Mouse (Mus musculus): Measurements from ENCODE around the gene Cyth1.
A peak's percentile ranks its signal among the peaks of the same experiment; 100 is the strongest.

Cyth1 gene

DNA sequence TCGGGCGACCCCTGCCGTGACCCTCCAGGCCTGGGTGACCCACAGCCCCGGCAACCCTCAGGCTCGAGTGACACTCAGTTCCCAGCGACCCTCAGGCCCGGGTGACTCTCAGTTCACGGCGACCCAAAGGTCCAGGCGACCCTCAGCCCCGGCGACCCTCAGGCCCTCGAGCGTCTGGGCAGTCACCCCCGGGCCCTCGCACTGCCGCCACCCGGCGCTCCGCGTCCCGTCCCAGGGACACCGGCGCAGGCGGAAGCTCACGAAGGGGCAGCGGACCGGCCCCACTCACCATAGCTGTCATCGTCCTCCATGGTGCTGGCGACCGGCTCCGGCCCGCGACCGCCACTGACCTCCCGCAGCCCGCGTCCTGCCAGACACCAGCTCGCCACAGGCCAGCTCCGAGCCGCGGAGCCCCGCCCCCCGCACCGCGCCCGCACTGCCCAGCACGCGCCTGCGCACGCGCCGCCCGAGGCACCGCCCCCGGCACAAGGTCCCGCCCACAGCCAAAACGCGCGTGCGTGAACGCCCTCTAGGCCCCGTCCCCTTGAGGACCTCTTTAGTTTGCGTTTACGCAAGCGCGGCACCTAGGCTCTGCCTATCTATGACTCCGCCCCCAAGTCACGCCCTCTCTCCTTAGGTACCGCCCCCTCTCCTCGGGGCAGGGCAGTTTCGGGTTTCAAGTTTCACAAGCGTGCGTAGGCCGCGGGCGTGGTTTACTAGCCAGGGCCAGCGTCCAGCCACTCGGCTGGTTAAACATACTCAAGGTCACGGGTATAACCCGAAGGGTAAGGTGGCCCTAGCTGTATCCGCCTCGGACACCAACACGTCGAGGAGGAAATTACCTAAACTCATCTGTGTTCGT is at the start of gene Cyth1:
Gene Cyth1, minus strand, starts transcription at position 443 of the 862 bp plus-strand sequence.
- peak; percentile 100 for DNase-seq

DNA sequence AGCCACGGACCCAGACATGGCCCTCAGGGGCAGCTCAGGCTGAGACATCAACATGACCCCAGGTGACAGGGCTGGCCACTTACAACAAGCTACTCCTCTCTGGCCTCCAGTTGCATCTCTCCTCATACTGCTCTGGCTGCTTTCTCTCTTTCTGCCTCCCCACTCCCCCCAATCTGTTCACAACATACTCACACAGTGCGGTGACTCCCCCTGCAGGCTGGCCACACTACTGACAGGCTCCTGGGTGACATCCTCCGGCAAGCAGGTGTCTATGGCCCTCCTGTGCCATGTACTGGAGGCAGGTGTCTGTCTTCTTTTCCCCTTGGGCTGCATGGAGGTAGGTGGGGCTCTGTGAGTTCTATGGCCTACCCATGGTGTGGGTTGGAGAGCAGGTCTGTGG is 49.6 kb upstream of the Cyth1 start:
- DNase-seq, result no peak

DNA sequence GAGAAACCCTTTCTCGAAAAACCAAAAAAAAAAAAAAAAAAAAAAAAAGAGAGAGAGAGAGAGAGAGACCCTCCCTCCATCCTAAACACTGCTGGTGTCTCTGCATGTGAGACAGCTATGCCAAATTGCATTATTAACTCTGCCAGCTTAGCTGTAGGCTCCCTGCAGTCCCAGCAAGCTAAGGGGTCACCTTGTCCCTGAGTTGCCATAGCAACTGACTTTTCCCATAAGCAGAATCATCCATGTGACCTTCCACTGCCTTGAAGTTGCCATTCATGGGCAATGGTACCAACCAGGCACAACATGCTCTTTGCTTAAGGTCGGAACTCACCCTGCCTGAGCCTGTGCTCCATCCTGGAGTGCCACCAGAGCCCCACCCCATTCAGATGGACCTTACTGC is 46.6 kb upstream of the Cyth1 start:
- DNase-seq, result no peak

DNA sequence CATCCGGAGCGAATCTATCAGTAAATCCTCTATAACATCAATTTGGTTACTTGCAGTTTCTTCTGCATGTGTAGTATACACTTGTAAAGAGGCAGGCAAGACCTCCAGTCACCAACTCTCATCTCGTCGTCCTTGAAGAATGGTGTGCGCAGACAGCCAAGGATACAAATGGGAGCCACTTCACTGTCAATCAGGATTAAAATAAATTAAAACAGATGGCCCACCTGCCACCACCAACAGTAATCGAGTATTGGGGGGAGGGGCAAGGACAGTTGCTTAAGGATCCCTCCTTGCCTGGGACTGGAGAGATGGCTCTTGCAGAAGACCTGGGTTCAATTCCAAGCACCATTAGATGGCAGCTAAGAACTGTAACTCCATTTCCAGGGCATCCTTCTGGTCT is 44.3 kb upstream of the Cyth1 start:
- no peak for DNase-seq

DNA sequence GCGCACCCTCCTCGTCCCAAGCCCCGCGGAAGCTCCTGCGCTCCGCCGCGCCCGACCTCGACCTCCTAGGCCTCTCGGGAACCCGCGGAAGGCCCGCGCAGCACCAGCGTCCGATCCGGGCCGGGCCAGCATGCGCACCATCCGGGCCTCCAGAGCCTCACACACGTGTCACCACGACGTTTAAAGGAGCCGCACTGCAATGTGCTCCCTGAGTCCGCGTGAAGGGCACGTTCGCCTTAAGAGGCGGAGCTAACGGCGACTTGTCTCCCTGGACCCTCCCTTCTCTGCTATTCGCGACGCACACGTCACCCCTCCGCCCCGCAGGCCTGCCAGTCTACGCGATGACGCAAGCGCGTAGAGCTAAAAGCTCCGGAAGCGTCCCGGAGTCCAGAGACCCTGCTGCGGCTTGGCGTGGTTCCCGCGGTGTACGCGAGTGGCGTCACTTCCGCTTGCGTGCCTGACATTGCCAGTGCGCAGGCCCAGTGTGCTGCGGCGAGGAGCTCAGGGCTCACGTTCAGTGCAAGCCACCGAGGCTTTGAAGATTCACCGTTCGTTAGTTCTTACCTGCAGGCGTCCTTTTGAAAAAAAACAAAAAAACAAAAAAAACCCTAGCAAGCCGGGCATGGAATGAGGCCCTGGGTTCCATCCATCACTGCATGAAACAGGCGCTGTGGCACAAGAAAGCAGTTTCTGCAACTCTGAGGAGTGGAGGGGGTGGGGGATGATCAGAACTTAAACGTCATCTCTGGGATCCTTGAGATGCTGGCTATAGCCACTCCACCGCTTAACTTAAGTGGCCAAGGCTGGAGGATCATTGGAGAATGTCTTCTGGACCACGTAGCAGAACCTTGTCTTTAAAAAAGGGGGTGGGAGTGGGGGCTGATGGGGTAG is 41.9 kb upstream of the Cyth1 start, which contains the start of gene Usp36:
Gene Usp36, minus strand, starts transcription at position 246 of the 891 bp plus-strand sequence.
- peak; percentile 100 for DNase-seq

DNA sequence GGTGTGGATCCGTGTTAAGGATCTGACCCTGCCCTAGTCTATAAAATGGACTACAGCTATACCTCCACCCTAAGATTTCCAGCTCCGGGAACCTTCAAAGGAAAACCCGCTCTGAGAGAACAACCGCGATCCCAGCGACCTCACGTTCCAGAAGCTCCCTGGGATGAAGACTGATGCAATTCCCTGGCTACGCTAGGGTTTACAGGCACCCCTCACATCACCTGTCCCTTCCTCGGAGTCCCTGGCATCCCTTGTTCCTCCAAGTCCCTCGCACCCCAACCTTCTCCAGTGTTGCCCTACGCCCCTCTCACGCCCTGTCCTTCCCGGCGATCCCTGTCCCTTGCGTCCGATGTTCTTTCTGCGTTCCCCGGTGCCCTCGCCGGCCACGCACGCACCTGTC is 41.2 kb upstream of the Cyth1 start:
- no peak for DNase-seq

DNA sequence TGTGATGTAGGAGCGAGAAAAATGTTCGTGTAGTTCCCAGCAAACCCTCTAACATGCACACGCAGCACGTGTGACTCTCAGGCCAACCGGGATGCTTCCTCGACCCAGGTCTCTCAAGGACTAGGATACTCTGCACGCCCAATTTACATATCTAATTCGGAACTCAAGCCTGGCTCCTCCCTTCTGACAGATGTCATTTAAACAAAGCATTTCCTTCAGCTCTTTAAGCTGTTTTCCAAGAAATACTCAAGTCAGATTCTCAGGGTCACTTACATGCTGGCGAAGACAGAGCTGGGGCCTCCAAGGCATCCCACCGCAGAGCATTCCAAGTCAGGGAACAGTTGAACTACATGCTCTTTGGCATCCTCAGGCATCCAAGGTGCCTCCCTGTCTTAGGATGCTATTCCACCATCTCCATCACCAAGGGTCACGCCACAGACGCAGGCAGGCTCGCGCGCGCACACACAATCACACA is 40.7 kb upstream of the Cyth1 start:
- DNase-seq, result peak; percentile 19

DNA sequence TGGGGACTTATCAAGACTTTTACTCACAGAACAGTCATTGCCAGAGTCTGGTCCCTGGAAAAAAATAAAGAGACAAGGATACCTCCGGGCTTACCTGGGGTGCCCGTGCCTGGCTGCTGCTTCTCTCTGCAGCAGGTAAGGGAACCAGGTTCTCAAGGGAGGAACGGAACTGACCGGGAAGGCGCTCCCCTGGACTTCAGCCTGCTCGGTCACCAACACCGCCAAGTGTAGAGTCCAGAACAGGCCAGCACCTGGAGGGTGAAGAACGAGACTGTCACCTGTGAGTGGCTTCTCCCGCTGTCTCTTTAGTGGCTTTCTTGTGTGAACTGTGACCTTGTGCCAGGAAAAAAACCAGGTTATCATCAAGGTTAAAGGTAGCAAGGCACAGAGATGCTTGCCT is 39.2 kb upstream of the Cyth1 start:
- peak; percentile 36 for DNase-seq

DNA sequence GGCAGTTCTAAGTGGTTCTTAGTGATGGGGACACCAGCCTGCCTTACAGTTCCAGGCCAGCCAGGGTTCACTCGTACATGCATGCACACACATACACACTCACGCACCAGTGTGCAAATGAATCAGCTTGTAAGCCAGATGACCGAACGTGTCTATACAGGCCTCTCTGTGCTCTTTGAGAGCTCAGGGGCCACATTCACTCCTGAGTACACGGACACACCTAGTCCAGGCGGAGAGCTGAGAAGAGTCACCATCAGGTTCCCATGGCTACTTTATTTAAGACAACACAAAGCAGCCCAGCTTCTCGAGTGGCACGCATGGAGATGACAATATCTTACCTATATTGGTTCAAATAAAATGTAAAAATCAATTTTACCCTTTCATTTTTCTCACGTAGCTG is 38.0 kb upstream of the Cyth1 start:
- no peak for DNase-seq

DNA sequence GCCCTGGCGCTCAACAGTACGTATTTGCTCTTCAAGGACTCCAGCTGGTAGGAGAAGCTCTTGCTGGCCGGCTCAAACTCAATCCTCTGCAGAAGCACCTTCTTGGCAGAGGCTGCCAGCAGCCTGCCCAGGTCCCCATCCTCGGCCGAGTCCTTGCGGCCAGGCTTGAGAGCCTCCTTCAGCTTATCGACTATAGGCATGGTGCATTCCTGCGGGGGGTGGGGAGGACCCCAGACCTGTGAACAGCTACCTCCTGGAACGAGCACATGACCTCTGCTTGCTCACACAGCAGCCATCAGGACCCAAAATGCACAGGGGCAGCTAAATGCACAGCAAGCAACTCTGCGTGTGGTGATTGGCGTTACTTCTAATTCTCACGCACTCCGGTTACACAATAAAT is 37.4 kb upstream of the Cyth1 start:
- no peak for DNase-seq

DNA sequence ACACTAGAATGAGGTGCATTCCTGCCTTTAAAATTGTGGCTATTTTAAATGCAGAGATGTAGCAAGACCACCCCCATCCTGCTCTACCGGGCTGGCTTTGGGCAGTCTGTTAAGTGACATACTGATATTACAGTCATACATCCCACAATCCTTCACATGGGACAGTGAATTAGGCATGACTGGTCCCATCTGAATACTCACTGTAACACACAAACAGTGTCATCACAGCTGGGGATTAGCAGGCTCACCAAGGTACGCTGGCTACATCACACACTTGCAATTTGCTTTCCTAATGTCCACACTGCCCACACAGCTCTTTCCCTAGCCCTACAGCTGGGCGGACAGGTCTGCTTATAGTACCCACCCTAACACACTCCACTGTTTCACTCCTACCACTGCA is 31.8 kb upstream of the Cyth1 start:
- no peak for DNase-seq

DNA sequence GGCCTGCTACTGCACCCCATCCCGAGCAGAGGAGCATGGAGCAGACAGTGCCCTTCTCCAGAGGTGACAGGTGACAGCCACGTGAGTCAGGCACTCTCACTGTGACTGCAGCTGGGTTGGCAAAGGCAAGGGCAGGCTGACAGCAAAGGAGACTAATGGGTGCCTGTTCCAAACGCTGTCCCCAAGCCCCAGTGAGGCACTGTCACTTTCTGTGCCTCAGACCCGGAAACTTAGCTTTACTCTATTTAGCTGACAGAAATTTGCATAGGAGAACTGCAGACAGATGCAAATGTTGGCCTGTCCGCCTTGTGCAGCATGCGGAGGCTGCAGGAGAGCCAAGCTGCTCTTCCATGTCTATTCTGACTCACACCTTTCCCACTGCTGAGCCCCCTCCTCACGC is 27.9 kb upstream of the Cyth1 start:
- no peak for DNase-seq

DNA sequence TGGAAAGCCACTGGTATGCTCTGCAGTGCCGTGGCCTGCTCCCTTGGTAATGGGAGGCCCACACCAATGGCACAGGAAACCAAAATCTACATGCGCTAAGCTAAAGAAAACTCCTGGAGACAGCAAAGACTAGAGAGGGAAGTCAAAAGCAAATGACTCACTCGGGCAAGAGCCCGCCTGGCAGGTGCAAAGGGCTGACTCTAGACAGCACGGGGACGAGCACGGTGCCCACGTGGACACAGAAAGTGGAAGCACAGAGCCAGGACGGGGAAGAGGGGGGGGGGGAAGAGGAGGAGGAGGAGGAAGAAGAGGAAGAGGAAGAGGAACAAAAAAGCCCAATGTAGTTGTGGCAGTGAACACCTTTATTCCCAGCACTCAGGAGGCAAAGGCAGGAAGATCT is 26.7 kb upstream of the Cyth1 start:
- no peak for DNase-seq

DNA sequence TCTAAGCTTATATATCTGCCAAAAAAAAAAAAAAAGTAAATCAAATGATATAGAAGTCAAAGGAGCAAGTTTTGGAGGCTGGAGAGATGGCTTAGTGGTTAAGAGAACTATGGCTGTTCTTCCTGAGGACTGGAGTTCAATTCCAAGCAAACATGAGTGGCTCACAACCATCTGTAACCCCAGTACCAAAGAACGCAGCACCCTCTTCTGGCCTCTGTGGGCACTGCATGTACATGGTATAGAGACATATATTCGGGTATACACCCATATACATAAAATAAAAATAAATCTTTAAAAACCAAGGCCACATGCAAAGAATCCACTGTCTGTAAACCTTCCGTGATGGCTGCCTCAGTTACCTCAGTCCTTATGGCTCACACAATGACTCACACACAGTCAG is 21.4 kb upstream of the Cyth1 start:
- no peak for DNase-seq

DNA sequence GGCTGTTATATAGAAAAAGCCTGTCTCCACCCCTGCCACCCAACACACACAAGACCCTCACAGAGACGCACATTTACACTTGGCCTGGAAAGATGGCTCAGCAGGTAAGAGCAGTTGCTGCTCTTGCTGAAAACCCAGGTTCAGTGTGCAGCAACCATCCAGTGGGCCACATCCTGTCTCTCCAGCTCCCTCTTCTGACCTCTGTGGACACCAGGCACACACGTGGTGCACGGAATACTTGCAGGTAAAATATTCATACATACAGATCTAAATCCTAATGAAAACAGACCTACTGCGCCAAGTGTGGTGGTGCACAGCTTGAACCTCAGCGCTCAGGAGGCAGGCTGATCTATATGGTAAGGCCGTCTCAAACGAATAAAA is 18.3 kb upstream of the Cyth1 start:
- no peak for DNase-seq

DNA sequence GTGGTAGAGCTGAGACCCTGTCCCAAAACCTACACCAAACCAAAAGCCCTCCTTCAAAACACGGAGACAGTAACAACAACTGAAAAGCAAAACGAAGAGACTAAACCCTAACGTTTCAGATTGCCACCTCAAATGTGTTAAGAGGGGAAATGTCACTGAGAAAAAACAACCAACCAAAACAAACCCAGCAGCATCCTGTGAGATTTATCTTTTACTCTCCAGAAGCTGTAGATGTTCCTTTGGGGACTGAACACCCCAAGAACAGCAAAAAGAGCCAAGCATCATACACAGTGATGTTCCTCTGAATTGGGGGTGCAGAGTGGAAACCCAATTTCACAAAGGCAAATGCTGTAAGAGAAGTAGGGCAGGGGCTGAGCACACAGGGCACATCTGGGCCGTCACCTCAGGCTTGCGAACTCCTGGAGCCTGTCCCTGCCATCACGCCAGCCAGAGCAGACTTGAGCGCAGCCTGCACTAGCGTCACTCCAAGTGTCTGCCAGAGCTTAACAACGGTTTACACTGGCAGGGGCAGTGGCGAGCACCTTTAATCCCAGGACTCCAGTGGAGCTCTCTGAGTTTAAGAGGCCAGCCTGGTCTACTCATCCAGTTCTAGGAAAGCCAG is 17.8 kb upstream of the Cyth1 start:
- DNase-seq, result no peak

DNA sequence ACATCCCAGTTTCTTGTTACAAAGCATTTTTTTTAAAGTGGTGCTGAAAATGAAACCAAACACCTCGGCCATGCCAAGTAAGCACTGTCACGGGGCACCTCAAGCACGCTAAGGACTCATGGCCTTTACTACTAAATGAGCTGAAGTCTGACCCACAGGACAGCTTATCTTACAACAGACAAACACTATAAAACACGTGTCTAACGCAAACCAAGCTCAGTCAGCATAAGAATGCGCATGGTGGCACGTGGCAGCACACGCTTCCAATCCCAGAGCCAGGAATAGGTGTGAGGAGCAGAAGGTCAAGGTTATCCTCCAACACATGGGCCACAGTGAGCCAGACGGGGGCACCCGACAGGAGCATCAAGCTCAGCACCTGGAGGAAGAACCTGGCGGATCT is 17.2 kb upstream of the Cyth1 start:
- peak; percentile 46 for DNase-seq

DNA sequence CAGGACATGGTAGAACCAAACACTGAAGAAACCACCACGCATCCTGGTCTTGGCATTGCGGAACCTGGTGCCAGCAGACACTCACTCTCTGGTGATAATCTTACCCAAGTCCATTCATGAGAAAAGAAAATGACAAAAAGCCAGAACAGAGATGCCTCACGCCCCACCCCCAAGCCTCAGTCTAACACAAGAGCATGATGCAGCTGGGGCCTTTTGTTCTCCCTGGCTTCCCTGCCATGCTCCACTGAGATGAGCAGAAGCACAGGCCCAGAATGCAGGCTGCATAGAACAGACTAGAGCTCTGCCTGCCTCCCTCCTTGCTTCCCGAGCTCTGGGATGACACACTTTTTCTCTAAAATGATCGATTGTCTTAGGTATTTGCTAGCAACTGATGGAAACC is 14.8 kb upstream of the Cyth1 start:
- no peak for DNase-seq

DNA sequence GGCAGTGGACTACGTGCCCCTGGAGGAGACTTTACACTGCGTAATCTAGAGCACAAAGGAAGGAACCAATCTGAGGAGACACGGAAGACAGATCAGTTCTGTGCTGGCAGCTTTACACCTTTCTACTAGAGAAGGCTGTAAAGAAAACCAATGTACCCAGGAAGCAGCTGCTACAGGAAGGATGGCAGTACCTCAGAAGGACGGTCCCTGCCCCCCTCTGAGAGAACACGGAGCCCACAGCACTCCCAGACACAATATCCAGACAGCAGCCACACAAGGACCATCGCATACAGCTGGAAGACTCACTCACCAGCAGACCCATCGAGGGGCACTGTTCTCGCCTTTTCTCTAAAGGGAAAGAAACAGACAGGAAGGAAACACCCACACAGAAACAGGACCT is 11.7 kb upstream of the Cyth1 start:
- DNase-seq, result no peak

DNA sequence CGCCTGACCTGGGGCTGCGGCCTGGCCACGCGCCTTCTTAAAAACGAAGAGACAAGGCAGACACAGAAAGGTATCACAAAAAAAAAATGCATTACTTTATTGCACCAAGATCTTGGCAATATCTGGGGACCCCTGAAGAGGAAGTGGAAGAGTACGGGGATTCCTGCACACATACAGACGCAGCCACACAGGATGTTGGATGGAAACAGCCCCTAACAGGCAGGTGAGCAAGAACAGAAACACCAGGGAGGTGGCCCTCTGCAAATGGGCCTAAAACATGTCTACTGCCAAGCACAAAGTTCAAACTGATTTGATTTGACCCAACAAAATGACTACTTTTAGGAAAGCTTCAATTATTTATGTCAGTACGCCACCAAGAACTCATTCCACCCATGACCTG is 11.2 kb upstream of the Cyth1 start:
- no peak for DNase-seq

DNA sequence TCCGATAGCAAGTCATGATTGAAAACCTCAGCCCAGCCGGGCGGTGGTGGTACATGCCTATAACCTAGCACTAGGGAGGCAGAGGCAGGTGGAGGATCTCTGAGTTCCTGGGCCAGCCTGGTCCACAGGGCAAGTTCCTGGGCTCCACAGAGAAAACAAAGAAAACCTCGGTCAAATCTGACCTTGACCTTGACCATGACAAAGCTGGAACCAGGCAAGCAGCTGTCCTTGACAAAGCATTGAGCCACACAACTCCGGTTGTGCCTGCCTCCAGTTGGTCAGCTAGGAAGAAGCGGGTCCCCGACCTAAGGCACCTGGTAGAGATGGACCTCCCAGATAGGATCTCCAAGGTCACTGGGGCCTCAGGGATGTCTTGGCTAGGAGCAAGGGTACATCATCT is 8.0 kb upstream of the Cyth1 start:
- no peak for DNase-seq

DNA sequence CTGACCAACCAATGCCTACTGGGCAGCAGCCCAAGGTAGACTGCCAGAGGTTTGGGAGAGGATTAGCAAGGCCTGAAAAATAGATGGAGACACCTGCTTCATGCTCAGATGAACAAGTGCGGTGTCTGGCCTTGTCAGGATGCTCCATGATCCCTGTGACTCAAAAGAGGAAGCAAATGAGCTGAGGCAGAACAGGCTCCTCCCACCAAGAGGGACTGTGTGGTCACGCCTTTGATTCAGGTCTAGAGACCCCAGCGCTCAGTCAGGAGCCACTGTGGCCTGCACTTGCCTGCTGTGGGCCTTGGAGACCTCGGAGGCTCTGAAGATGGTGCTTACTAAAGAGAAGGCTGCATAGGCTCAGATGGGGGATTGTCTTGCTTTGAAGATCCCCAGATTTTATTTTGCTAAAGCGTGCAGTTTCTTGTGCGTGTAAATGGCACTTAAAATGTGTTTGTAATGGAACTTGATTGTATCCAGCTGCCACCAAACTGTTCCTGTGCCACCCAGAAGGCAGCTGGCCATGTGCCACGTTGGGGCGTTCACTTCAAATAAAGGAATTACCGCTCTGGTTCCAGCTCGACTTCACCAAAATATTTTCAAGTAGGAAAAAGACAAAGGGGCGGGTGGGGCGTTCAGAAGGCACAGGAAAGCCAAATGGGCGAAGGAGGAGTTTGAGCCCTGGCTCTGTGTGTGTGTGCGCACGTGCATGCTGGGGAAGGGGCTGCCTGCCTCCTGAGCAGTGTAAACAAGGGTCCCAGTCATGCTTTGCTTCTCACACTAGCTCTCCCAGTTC is 6.0 kb upstream of the Cyth1 start:
- peak; percentile 74 for DNase-seq

All from kidney, adult 11 months (tissue).